Mouse (Mus musculus) liver, postnatal 0 days (tissue): ENCODE data around the gene Prkacb. TPM values are rescaled to one million over a fixed set of nuclear protein-coding genes. Genes with fewer than 3 reads are reported as not detected.

ENCODE experiments used
- ATAC-seq: fragments of 200-750 bp; cut with Nextera tagmentation; 2 replicates; pipeline ENCODE4 v1.8.0; 2017; ENCODE audit warnings: mild to moderate bottlenecking, moderate library complexity
- DNase-seq: peaks from one replicate; pipeline ENCODE4 v3.0.0-alpha.2; 2016
- H3K27ac ChIP-seq: fragments of 300-500 bp; sonication (generic); 2 replicates; pipeline ENCODE4 v1.5.1; 2014; ENCODE audit warnings: antibody characterized with exemption, moderate library complexity, mild to moderate bottlenecking, low read depth
- H3K27me3 ChIP-seq: fragments of 300-500 bp; sonication (generic); 2 replicates; pipeline ENCODE4 v1.6.1; 2014; ENCODE audit warnings: low read length, control low read depth, mixed read lengths; ENCODE audit not compliant: insufficient read depth
- H3K36me3 ChIP-seq: fragments of 300-500 bp; sonication (generic); replicated peaks from 2 replicates; pipeline ENCODE4 v1.6.1; 2014; ENCODE audit warnings: mild to moderate bottlenecking, control low read depth, low read length, moderate library complexity, mixed read lengths; ENCODE audit not compliant: insufficient read depth
- H3K4me1 ChIP-seq: fragments of 300-500 bp; sonication (generic); 2 replicates; pipeline ENCODE4 v1.6.1; 2014; ENCODE audit warnings: antibody characterized with exemption, mild to moderate bottlenecking, control low read depth; ENCODE audit not compliant: insufficient read depth
- H3K4me2 ChIP-seq: fragments of 300-500 bp; sonication (generic); 2 replicates; pipeline ENCODE4 v1.6.1; 2014; ENCODE audit warnings: low read depth, mild to moderate bottlenecking, low read length, moderate library complexity, mixed read lengths
- H3K4me3 ChIP-seq: fragments of 300-500 bp; sonication (generic); 2 replicates; pipeline ENCODE4 v1.5.1; 2014; ENCODE audit warnings: low read depth, low read length
- H3K9ac ChIP-seq: fragments of 300-500 bp; sonication (generic); replicated peaks from 2 replicates; pipeline ENCODE4 v1.6.1; 2014; ENCODE audit warnings: mild to moderate bottlenecking, moderate library complexity
- H3K9me3 ChIP-seq: fragments of 300-500 bp; sonication (generic); 2 replicates; pipeline ENCODE4 v1.6.1; 2016; ENCODE audit warnings: mild to moderate bottlenecking, control low read depth, low read length, mixed read lengths
- CTCF ChIP-seq: sonication (generic); IDR thresholded peaks from 2 replicates; pipeline ENCODE4 v1.5.1; 2016; ENCODE audit warnings: antibody characterized with exemption, low read depth
- EP300 ChIP-seq: IDR thresholded peaks from 2 replicates; pipeline ENCODE4 v1.6.1; 2016; ENCODE audit warnings: antibody characterized with exemption, low read depth, mild to moderate bottlenecking
- WGBS: fragments of 180-500 bp; shearing (Covaris S2); extraction: QIAGEN DNeasy Blood & Tissue Kit; methylation state at CpG from one replicate; pipeline ENCODE4 v1.1.7; 2014; ENCODE audit not compliant: insufficient replicate concordance; 5-methylcytosine and 5-hydroxymethylcytosine counted together
- polyA plus RNA-seq: library from polyadenylated mRNA; unstranded; fragments of >200 nt; fragmentation: Nextera tagmentation; extraction: Ambion mirVana; gene quantifications from 2 replicates; pipeline ENCODE4 v1.2.1, GENCODE M21; 2015

Prkacb gene
- polyA plus RNA-seq, 1 experiment from 2014 or later, result 15.4 TPM

GRCm38 (mm10) chr3:146848112-146848511 lies 35.3 kb upstream of the Prkacb start:
- WGBS, result 60% methylated on average over 8 of the region's 8 CpGs
- Histone ChIP-seq H3K9me3 (no peaks in the 10 kb centered on the region), H3K27me3 (peaks cover 3% of the 10 kb centered on the region; the same call in 1 of the 2 replicates), H3K36me3 (no peaks in the 10 kb centered on the region), H3K4me2 (no peak overlapping the region), H3K4me3 (no peak overlapping the region), H3K27ac (no peak overlapping the region), H3K9ac (no peak overlapping the region), H3K4me1 (peaks cover 4% of the 10 kb centered on the region; the same call in 1 of the 2 replicates)
- TF ChIP-seq EP300, result 0 out of 2 replicates have a peak, but pooled peaks have one; percentile 25
- TF ChIP-seq CTCF, result no peak
- DNase-seq (no peak), ATAC-seq (no peak)

GRCm38 (mm10) chr3:146846237-146846636 lies 33.4 kb upstream of the Prkacb start:
- ATAC-seq (no peak), DNase-seq (no peak)
- Histone ChIP-seq H3K9me3 (no peaks in the 10 kb centered on the region), H3K4me3 (no peak overlapping the region), H3K4me2 (no peak overlapping the region), H3K36me3 (no peaks in the 10 kb centered on the region), H3K4me1 (no peaks in the 10 kb centered on the region), H3K9ac (no peak overlapping the region), H3K27ac (no peak overlapping the region), H3K27me3 (no peaks in the 10 kb centered on the region)
- WGBS, result 71% methylated on average over 5 of the region's 5 CpGs
- TF ChIP-seq EP300 (no peak), CTCF (no peak)

DNA sequence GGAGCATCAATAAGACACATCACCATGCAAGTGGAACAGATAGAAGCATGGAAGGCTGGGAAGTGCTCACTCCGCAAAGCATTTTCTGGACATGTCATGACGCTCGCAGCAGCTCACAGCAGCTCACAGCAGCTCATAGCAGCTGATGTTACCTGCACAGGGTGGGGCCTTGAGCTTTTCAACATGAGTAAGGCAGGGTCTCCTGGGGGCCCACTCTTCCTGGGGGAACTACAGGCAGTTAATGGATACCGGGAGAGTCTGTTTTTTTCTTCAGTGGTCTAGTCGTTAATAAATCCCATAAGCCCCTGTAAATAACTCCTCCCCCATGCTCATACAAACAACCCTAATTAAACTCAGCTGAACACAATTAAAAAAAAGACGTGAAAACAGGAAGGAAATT lies 30.7 kb upstream of the Prkacb start:
- 80% methylated on average over 6 of the region's 6 CpGs for WGBS
- H3K9me3 ChIP-seq, result no peaks in the 10 kb centered on the region
- no peak for DNase-seq

DNA sequence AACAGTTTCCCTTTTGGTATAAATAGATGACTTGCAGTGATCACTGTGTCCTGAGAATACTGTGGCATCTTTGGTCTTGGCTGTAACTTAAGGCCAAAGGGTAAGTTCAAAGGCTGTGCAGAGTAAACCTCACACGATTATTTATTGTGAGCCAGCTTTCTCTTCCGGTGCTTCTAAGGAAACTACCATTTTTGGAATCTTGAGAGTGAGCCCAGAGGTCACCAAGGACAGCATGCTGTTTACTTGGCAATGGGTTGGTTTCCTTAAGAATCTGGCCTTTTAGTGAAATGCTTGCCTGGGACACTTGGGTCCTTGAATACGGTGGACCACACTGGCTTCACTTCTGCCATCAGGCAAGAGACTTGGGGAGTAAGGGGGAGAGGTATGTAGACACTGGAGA lies 30.0 kb upstream of the Prkacb start:
- H3K9me3 ChIP-seq, result no peaks in the 10 kb centered on the region
- no peak overlapping the region for H3K4me2 ChIP-seq
- WGBS, result 46% methylated on average over 3 of the region's 3 CpGs
- no peak for TF ChIP-seq CTCF
- no peak overlapping the region for H3K9ac ChIP-seq
- ATAC-seq, result no peak
- H3K4me3 ChIP-seq, result no peak overlapping the region
- no peak for DNase-seq
- H3K27ac ChIP-seq, result no peak overlapping the region
- H3K27me3 ChIP-seq, result no peaks in the 10 kb centered on the region
- no peaks in the 10 kb centered on the region for H3K4me1 ChIP-seq
- no peaks in the 10 kb centered on the region for H3K36me3 ChIP-seq

More for the DNA sequence above, 30.7 kb upstream of the Prkacb start:
- no peak for ATAC-seq
- H3K27ac ChIP-seq, result no peak overlapping the region
- H3K36me3 ChIP-seq, result no peaks in the 10 kb centered on the region
- no peak overlapping the region for H3K4me2 ChIP-seq
- no peak overlapping the region for H3K4me3 ChIP-seq
- no peak for TF ChIP-seq EP300
- no peak for TF ChIP-seq CTCF
- H3K4me1 ChIP-seq, result no peaks in the 10 kb centered on the region
- no peak overlapping the region for H3K9ac ChIP-seq
- no peaks in the 10 kb centered on the region for H3K27me3 ChIP-seq

GRCm38 (mm10) chr3:146820718-146821117 lies 7.9 kb upstream of the Prkacb start:
- DNase-seq, result no peak
- H3K36me3 ChIP-seq, result no peaks in the 10 kb centered on the region
- no peak overlapping the region for H3K27ac ChIP-seq
- H3K27me3 ChIP-seq, result no peaks in the 10 kb centered on the region
- WGBS, result 79% methylated on average over 4 of the region's 4 CpGs
- no peak overlapping the region for H3K4me3 ChIP-seq
- H3K9me3 ChIP-seq, result no peaks in the 10 kb centered on the region
- no peak overlapping the region for H3K9ac ChIP-seq
- no peak for TF ChIP-seq EP300
- no peak for TF ChIP-seq CTCF
- H3K4me2 ChIP-seq, result no peak overlapping the region
- H3K4me1 ChIP-seq, result no peaks in the 10 kb centered on the region
- ATAC-seq, result no peak

- Histone ChIP-seq H3K36me3 (no peaks in the 10 kb centered on the region), H3K4me1 (no peaks in the 10 kb centered on the region), H3K4me2 (peak overlapping the region; percentile 80), H3K27me3 (no peaks in the 10 kb centered on the region), H3K9me3 (no peaks in the 10 kb centered on the region), H3K4me3 (peak overlapping the region; percentile 84), H3K9ac (peak overlapping the region; percentile 85), H3K27ac (peak overlapping the region; percentile 92)
- TF ChIP-seq CTCF, result no peak
- no peak for TF ChIP-seq EP300
- DNase-seq (no peak), ATAC-seq (no peak)
- 49% methylated on average over 7 of the region's 7 CpGs for WGBS
Observed at GRCm38 (mm10) chr3:146813624-146814023, 834 bp upstream of the Prkacb start.
